18 mouse cellular contexts compared by ENCODE assay signal in genomic region chr14:103102246-103102645, GRCm38 (mm10). TPM values are rescaled to one million over a fixed set of nuclear protein-coding genes. Genes with fewer than 3 reads are reported as not detected.
A peak's percentile ranks its signal among the peaks of the same experiment; 100 is the strongest.
DNase-seq lines count a peak whose midpoint lies in the region; ATAC-seq and TF ChIP-seq lines count a peak whose summit lies in the region.
"Had no signal": no experiment of that assay in that cellular context is flagged by ENCODE, and none has a peak within 500 bp of the region (broad histone marks: within the 10 kb centered on the region; RNA-seq: fewer than 3 reads in every experiment).

No protein-coding gene starts in this region.

- H3K36me3 ChIP-seq in lung, embryonic 14.5 days (ENCODE audit: insufficient read depth) = no peaks in the 10 kb centered on the region
- no peaks in the 10 kb centered on the region for H3K36me3 ChIP-seq in stomach, postnatal 0 days (ENCODE audit: control insufficient read depth, insufficient read depth, low read length)
- H3K36me3 ChIP-seq: embryonic facial prominence, embryonic 12.5 days; heart, embryonic 13.5 days; midbrain, embryonic 15.5 days had no signal

- no peak overlapping the region for H3K4me3 ChIP-seq in lung, embryonic 14.5 days (ENCODE audit: low read depth, low read length)
- no peak overlapping the region for H3K4me3 ChIP-seq in stomach, postnatal 0 days (ENCODE audit: low read depth, low read length)
- H3K4me3 ChIP-seq: embryonic facial prominence, embryonic 12.5 days; heart, embryonic 13.5 days; midbrain, embryonic 15.5 days had no signal

- no peaks in the 10 kb centered on the region for H3K9me3 ChIP-seq in lung, embryonic 14.5 days (ENCODE audit: low read depth, low read length)
- no peaks in the 10 kb centered on the region for H3K9me3 ChIP-seq in stomach, postnatal 0 days (ENCODE audit: control insufficient read depth, low read length)
- H3K9me3 ChIP-seq: embryonic facial prominence, embryonic 12.5 days; heart, embryonic 13.5 days; midbrain, embryonic 15.5 days had no signal

- no peak overlapping the region for H3K4me2 ChIP-seq in lung, embryonic 14.5 days
- H3K4me2 ChIP-seq in stomach, postnatal 0 days (replicated peaks; ENCODE audit: low read depth) = no peak overlapping the region
- H3K4me2 ChIP-seq: embryonic facial prominence, embryonic 12.5 days; heart, embryonic 13.5 days; liver, embryonic 11.5 days; midbrain, embryonic 15.5 days had no signal

- H3K27me3 ChIP-seq in lung, embryonic 14.5 days (ENCODE audit: insufficient read depth, low read length) = no peaks in the 10 kb centered on the region
- H3K27me3 ChIP-seq in stomach, postnatal 0 days (ENCODE audit: control insufficient read depth, insufficient read depth, low read length) = no peaks in the 10 kb centered on the region
- H3K27me3 ChIP-seq: embryonic facial prominence, embryonic 12.5 days; heart, embryonic 13.5 days; midbrain, embryonic 15.5 days had no signal

- 49% methylated on average over 6 of the region's 6 CpGs for WGBS in lung, embryonic 14.5 days
- WGBS in stomach, postnatal 0 days = 33% methylated on average over 6 of the region's 6 CpGs

- peak; percentile 14 for DNase-seq in lung, embryonic 14.5 days
- no peak for DNase-seq in lung, postnatal 10 days
- peak; percentile 82 for DNase-seq in kidney, adult 11 months
- DNase-seq in kidney, postnatal 10 days = peak; percentile 41
- no peak for DNase-seq in stomach, postnatal 0 days (ENCODE audit: low spot score)
- DNase-seq in thymus, postnatal 10 days (ENCODE audit: low spot score in 2 of 2) = no peak
- no peak for DNase-seq in frontal cortex, postnatal 14 days (ENCODE audit: low spot score in 2 of 2)
- DNase-seq: cerebellum, adult 11 months; cerebellum, postnatal 36 days; gastrocnemius, postnatal 36 days; heart, postnatal 4 days; right cerebral cortex, postnatal 25 days; thymus, adult 2 months had no signal

- H3K9ac ChIP-seq in lung, embryonic 14.5 days = no peak overlapping the region
- H3K9ac ChIP-seq in stomach, postnatal 0 days (ENCODE audit: low read length) = no peak overlapping the region
- H3K9ac ChIP-seq: embryonic facial prominence, embryonic 12.5 days; heart, embryonic 13.5 days; midbrain, embryonic 15.5 days had no signal

- TF ChIP-seq EP300 in stomach, postnatal 0 days (optimal IDR thresholded peaks at IDR 0.05) = no peak

- H3K4me1 ChIP-seq in lung, embryonic 14.5 days (ENCODE audit: insufficient read depth) = 0 out of 2 replicates have a peak, but pooled peaks cover 3% of the 10 kb centered on the region
- H3K4me1 ChIP-seq in stomach, postnatal 0 days (replicated peaks; ENCODE audit: control insufficient read depth, insufficient read depth) = no peaks in the 10 kb centered on the region

- no peak overlapping the region for H3K27ac ChIP-seq in lung, embryonic 14.5 days (ENCODE audit: low read depth)
- H3K27ac ChIP-seq in stomach, postnatal 0 days (replicated peaks) = peak overlapping the region; percentile 4; the same call in 1 of the 2 replicates
- H3K27ac ChIP-seq: embryonic facial prominence, embryonic 12.5 days; heart, embryonic 13.5 days; midbrain, embryonic 15.5 days had no signal

- ATAC-seq in lung, embryonic 14.5 days (ENCODE audit: insufficient read depth) = no peak
- ATAC-seq in stomach, postnatal 0 days (ENCODE audit: low FRiP score, low TSS enrichment) = no peak
- ATAC-seq: inflammation-experienced regulatory T-cells, adult 6 months; midbrain, embryonic 15.5 days had no signal

- TF ChIP-seq CTCF in lung, embryonic 14.5 days (IDR thresholded peaks at IDR 0.05; ENCODE audit: low read depth) = no peak
- TF ChIP-seq CTCF in stomach, postnatal 0 days (IDR thresholded peaks at IDR 0.05; ENCODE audit: low read depth) = no peak

RNA-seq across cellular contexts. Expression of gene Fbxl3, which starts 2.9 kb away (rescaled TPM):
- polyA plus RNA-seq in lung, embryonic 14.5 days (2014; fragmentation: Nextera tagmentation; extraction: Ambion mirVana) = 33.5 and 33.7 TPM in 2 replicates
- 16.2 and 16.9 TPM in 2 replicates for polyA plus RNA-seq in stomach, postnatal 0 days (2015; fragmentation: Nextera tagmentation; extraction: Ambion mirVana)

RNA-seq across cellular contexts. Expression of gene Cln5, which starts 32.2 kb away (rescaled TPM):
- 31.2 and 34.4 TPM in 2 replicates for polyA plus RNA-seq in lung, embryonic 14.5 days (2014; fragmentation: Nextera tagmentation; extraction: Ambion mirVana)
- 21.8 and 21.9 TPM in 2 replicates for polyA plus RNA-seq in stomach, postnatal 0 days (2015; fragmentation: Nextera tagmentation; extraction: Ambion mirVana)

RNA-seq across cellular contexts. Expression of gene Acod1, which starts 55.5 kb away (rescaled TPM):
- not detected in 2 replicates for polyA plus RNA-seq in lung, embryonic 14.5 days (2014; fragmentation: Nextera tagmentation; extraction: Ambion mirVana)
- not detected in 2 replicates for polyA plus RNA-seq in stomach, postnatal 0 days (2015; fragmentation: Nextera tagmentation; extraction: Ambion mirVana)
- polyA plus RNA-seq: embryonic facial prominence, embryonic 12.5 days; heart, embryonic 13.5 days; midbrain, embryonic 15.5 days had no signal

Comparison
In these comparisons a context has a peak if more than half of its experiments do, and no peak if none do; other contexts are left out.
1. DNase-seq: peak in lung, embryonic 14.5 days (single experiment), kidney, adult 11 months (single experiment) and kidney, postnatal 10 days (single experiment); none in lung, postnatal 10 days (single experiment), stomach, postnatal 0 days (single experiment), thymus, postnatal 10 days (0 of 2) and frontal cortex, postnatal 14 days (0 of 2).